Mouse (Mus musculus) retina, embryonic 14.5 days (tissue): ENCODE measurements around the gene Birc5.
A peak's percentile ranks its signal among the peaks of the same experiment; 100 is the strongest.

Experiments used
- DNase-seq: peaks from one replicate; pipeline ENCODE4 v3.0.0-alpha.2; 2015; ENCODE audit warnings: low spot score

The Birc5 gene

DNA sequence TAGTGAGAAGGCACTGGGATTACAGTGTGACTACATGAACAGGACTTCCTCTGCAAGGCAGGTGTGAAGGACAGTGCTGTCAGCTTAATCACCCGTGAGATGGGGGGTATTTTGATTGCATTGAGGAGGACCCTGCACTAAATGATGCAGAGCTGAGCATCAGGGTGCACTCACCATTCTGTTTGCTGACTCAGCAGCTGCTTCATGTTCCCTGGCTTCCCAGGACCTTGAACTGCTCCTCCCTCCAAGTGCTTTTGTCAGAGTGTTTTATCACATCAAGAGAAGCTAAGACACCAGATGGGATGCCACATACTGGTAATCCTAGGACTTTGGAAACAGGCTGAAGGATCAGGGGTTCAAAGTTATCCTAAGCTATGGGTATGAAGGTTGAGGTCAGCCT is 6.9 kb downstream of the Birc5 start:
- no peak for DNase-seq

DNA sequence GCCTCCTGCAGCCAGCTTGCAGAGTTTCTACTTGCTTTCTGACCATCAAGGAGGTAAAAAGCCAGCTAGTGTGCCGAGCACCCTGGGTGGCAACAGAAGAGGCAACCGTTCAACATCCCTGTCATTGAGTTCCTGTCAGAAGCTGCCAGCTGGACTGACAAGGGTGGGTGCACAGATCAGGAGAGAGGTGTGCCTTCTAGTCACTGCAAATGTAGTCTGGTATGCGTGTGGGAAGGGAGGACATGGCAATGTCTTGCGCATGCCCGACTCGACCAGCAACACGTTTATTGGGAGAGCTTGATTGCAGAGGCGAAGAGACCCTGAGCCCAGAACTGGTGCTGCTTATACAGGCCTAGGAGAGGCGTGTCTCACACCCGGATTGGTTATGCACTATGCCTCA is 8.4 kb downstream of the Birc5 start:
- no peak for DNase-seq

DNA sequence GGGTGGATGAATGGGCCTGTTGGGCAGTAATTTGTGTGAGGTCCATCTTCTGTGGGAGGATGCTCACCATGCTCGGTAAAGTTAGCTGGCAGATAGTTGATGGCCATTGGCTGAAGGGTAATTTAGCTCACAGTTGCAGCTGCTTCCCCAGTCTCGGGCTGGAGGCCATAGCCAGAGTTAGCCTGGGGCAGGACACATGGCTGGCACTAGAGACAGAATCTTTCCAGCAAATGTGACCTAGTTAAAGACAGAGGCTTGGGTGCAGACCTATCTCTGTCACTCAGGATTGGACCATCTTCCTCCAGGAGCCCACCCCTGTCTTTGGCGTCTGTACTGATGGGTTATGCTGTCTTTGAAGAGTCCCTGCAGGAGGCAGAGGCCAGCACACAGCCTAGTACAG is 9.3 kb downstream of the Birc5 start:
- DNase-seq, result no peak

DNA sequence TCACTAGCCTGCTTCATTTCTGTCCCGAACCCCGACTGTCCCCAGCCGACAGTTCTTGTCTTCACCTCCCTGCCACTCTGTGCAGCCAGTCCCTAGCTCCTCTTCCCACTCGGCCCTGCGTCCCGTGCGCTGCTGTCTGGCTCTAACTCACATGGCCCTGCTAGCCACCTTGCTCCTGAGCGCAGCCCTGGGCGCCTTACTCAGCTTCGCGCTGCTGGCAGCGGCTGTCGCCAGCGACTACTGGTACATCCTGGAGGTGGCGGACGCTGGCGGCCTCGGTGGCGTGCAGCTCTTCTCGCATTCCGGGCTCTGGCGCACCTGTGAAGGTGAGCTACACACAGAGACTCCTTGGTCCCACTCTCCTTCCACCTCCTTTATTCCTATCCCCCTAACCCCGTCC is 11.6 kb downstream of the Birc5 start, which contains the start of gene Tmem235:
TSS of gene Tmem235 (plus strand) at position 152 of the 400 bp plus-strand sequence.
- peak; percentile 36 for DNase-seq

DNA sequence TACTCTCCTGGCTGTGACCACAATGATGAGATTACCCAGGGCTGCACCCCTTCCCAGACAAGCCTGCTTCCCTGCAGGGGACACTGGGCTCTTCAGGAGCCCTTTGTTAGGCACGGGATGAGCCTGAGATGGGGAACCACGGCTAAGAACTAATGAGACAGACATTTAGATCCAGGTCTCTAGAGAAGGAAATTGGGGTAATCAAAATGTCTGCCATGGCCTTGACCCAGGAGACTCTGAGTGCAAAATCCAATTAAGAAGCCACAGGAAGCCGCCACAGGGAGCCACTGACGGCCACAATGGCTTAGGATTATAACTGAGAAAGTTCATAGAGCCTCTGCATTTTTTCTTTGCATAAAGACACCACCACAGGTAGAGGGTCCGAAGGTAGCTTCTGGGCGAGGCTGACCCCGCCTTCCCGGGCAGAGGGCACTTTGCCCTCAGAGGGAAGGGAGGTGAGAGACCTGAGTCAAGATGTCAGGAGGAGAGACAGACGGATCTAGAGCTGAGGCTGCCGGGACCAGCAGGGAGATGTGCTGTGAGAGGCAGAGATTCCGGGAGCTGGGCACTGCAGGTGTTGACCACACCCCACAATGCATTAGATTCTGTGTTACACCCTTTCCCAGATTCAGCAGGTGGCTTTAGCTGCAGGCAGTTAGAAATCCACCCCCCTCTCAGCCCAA is 14.3 kb downstream of the Birc5 start:
- peak; percentile 46 for DNase-seq

DNA sequence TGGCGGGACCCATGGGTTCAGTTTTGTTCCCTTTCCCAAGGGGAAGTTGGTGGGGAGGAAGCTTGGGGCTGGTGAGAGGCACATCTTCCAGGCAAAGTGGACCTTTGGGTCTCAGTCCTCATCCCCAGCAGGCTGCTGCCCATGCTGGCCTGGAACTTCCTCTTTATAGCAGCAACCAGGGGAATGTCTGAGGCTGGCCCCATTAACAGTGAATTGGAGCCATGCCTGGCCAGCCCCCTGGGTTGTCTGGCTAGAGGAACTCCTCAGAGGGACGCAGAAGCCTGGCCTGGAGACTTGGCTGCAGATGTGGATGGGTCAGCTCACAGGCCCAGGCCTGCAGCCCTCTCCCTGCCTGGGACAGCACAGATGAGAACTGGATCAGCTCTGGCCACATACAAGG is 15.8 kb downstream of the Birc5 start:
- DNase-seq, result no peak

DNA sequence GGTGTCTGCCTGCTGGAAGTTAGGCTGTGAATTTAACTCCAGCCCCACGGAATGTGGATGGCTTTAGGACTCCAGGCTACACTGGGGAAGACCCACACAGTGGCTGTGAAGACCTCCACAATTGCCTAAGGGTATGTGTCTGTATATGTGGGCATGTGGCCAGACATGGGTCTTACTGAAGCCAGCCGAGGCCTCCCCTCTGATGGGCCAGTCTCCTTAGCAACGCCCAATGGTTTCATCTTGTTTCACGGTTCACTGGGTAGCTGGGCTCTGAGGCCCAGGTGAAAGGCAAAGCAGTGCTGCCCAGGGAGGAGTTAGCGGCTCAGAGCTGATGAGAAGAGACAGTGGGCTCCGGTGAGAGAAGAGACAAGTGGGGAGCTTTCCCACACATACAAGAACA is 16.9 kb downstream of the Birc5 start:
- peak; percentile 87 for DNase-seq

DNA sequence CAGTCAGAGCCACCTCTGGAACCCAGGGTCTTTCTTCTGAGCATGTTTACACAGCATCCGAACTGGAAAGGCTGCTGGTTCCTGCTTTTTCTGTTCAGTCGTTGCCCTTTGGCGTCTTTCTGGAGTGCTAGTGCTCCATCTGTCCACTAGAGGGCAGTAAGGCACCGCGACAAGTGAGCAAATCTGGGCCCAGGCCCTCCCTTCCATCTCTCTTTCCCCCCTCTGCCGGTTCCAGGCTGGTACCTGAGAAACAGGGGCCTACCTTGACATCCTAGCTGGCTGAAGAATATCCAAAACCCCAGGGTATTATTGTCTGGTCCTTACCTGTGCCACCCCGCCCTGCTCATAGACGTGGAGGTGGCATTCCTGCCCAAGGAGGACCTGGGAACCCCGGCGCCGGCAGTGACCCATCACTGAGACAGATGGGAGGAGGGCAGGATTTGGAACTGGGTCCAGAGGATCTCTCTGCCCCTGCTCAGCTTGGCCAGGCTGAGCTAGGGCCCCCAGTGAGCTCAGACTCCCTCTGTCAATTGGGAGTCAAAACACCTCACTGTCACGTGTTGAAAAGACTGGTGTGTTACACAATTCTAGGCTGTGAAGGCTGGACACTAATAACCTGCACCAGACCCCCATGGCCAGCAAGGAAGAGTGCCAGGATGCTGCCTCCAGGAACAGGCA is 21.8 kb downstream of the Birc5 start:
- peak; percentile 92 for DNase-seq

DNA sequence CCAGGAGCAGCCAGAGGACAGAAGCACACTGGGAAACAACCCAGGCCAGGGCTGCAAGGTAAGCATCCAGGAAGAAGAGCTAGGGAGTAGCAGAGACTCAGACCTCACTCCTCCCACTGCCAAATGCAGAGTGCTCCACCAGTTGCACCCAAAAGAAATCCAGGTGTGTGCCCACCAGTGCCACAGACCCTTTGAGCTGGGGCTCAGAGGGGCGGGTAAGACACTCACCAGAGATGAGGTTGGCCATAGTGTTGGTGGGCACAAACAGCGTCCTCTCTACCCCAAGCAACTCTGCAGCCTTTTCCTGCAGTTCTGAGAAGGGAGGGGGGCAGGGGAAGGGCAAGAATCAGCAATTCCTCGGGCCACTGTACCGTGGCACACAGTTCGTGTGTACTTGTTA is 22.3 kb downstream of the Birc5 start:
- no peak for DNase-seq

DNA sequence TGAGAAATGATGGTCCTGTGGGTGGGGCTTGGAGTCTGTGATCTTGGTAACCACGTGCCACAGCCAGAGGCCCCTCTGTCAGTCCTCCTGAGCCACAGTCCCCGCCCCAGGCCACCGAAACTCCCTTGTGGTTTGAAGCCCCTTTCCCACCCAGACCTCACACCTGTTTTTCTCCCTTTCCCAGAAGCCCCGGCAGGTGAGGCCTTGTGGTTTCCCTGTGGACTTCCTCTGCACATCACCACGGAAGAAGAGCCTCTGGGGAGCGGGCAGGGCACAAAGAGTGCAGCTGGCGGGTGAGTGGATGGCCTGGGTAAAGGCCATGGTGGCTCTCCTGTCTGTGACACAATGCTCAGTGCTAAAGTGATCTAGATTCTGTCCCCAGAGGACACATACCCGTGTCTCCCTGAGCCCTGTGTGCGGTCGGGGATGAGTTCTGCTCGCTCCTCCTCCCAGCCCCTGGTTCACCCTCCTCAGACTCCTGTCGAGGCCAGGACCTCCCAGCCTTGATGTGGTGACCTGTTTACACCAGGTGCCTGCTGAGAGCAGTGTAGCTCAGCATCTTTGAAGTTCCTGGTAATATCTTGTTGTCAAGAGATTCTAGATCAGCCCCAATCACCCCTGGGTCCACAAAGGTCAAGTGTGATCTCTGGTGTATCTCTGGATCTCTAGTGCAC is 23.0 kb downstream of the Birc5 start:
- no peak for DNase-seq

DNA sequence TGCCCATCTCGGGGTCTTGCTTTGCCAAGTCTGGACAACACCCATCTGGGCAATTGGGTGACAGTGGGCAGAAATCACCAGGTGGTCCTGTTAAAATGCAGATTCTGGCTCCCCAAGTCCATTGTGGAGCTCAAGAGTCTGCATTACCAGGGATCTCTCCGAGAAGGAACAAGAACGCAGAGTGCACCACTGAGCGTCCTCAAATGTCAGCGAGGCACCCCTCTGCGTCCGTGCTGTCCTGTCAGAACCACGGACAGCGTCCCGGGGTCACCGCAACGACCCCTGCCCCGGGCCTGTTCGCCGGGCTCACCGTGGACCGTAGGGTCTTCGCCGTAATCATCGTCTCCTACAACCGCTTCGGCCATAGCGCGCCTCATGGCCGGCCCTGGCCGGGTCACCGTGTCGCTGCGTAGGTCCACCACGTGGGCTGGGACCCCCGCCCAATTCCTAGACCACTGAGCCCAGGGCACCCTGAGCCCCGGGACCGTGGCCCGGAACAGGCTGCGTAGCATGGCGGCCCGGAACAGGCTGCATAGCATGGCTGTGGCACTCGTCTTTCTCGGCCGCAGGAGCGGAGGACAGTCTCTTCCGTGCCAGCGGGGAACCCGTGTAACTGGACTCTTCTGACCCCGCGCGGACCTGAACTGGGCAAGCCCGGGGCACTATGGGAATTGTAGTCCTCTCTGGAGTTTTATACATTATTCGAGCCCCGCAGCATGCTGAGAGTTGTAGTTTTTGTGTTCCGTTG is 24.0 kb downstream of the Birc5 start, which contains the start of gene Tha1:
TSS of gene Tha1 (minus strand) at position 621 of the 748 bp plus-strand sequence.
- DNase-seq, result peak; percentile 85

DNA sequence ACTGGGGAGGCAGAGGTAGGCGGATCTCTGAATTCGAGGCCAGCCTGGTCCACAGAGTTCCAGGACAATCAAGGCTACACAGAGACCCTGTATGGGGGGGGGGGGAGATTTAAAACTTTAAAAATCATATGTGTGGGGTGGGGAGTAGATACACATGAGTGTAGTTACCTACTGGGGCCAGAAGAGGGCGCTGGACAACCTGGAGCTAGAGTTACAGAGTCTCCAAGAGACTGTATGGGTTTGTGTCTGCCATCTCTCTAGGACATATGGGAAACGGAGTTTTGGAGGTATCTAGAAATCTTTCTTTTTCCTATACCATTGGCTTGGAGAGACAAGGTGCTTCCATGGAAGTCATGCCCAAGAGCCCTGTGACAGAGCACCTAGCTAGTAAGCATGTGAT is 25.4 kb downstream of the Birc5 start:
- no peak for DNase-seq

DNA sequence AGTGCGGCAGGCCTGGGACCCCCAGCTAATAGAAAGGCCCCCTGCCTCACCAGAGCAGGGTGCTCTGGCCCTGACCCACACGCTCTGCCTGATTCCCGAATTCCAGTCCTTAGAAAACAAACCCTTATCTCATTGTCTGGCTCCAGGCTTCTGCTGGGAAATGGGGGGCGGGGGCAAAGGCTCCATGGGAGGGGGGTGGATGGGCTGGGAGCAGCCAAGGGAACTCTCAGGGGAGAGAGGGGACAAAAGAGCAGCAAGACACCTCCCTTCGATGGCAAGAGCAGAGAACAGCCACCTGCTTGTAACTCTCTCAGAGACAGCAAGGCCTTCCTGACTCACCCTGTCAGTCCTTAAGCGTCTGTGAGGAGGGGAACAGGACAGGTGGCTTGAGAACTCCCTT is 26.6 kb downstream of the Birc5 start:
- DNase-seq, result no peak

DNA sequence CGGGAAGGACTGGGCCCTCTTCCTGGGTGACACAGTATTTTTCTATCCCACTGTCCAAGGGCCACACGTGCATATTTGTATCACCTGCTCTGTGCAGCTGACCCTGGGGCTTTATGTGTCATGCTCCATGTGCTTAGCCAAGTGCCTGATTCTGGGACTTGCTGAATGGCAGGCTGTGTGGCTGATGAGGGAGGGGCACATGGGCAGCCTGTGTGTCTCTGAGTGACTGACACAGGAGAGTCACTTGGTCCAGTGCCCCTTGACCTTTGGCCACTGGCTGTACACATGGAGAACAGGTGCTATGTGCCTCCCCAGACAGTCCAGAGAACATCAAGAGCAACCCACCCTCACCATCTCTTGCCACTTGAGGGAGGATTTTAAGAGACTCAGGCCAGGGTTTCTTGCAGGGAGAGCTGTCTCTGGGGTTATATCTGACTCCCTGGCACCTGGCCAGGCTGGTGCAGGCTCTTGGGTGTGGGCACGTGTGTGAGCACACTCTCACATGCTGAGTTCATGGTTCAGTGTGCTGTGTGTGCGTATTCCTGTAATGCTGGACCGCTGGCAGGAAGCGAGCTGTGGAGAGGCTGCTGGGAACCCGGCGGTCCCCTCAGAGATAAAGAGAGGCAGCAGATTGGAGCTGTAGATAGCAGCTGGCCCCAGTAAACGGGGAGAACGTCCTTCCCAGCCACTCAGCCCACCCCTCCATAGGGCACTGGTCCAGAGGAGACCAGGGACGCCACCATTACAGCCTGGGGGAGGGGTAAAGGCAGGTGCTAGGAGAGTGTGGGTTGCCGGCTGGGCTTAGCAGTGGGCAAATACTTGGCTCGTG is 29.1 kb downstream of the Birc5 start:
- no peak for DNase-seq

DNA sequence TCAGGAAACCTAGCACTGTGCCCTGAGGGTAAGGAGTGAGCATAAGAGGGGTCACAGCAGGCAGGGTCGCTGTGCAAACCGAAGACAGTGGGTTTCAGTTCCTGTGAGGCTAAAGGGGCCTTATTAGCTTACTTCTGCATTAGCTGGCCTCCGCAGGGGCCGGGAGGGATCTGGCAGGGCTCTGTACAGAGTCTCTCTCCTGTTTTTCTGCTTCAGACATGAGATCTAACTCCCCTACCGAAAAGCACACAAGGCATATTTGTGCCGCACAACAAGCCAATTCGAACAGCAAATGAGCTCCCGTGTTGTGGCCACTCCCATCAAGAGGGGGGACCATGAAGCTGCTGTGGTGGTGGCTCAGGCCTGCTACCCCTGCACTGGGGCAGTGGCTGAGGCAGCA is 29.8 kb downstream of the Birc5 start:
- DNase-seq, result no peak

DNA sequence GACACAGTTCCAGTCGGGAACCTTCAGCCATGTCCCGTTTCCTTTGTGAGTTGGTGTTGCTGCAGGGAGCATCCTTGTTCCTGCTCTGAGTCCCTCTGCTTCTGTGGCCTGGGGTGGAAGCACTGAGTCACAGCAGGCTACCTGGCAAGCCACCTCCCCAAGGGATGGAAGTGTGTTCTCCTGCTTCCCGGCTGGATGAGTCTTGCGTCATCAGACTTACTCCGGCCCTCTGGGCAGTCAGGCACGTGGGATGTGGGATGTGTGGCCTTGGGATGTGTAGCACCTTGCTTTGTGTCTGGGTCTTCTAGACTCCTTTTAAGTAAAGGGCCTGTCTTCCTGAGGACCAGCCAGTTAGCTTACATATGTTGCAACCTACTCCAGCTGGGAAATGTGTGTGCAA is 30.6 kb downstream of the Birc5 start:
- DNase-seq, result no peak

DNA sequence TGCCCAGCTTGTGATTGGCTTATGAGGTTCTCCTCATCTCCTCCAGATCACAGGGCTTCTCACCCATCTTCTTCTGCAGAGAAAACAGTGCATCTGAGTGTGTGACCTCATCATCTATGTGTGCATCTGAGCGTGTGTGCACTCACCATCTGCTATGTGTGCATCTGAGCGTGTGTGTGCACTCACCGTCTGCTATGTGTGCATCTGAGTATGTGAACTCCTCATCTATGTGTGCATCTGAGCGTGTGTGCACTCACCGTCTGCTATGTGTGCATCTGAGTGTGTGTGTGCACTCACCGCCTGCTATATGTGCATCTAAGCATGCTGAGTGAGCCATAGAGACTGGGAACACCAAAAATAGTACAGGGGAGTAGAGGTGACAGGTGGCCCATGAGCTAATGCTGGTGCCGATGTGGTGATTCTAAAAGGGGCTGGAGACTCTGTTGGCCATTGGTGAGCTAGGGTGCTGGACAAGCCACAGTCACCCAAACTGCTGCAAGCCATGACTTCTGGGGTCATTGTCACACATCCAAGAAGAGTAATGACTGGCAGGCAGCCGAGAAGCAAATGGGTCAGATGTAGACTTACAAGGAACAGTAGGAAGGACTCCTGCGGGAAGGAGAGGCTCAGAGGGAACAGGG is 31.4 kb downstream of the Birc5 start:
- DNase-seq, result no peak

DNA sequence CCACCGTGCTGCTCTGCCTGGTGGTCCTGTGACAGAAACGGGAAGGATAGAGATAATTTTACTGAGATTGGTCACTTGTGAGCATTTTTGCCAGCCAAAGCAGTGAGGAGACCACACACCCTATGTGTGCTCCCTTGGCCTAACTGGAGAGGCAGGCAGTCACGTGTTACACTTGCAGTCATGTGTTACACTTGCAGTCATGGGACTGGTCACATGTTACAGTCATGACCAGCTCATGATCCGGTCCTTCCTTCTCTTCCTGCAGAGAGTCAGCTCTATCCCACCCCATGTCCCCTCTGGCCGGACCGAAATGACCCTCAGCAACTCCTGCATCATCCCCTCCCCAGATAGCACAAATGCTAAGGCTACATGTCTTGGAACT is 31.9 kb downstream of the Birc5 start:
- DNase-seq, result no peak

DNA sequence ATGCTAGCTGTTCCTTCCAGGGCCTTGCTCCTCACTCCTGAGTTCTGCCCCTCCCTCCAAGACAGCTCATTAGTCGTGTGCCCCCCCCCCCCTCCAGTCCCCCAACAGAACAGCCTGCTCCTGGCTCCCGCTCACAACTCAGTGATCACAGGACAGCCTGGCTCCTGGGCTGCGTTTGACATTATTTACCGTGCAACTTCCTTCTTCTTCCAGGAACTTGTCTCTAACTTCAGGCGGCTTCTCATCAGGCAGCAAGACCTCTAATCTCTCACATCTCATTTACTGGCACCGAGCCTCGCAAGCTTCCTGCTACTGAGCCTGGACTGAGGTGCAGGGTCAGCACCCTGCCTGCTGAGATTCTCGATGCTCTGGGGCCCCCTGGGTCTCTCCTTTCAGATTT is 32.7 kb downstream of the Birc5 start:
- peak; percentile 11 for DNase-seq

DNA sequence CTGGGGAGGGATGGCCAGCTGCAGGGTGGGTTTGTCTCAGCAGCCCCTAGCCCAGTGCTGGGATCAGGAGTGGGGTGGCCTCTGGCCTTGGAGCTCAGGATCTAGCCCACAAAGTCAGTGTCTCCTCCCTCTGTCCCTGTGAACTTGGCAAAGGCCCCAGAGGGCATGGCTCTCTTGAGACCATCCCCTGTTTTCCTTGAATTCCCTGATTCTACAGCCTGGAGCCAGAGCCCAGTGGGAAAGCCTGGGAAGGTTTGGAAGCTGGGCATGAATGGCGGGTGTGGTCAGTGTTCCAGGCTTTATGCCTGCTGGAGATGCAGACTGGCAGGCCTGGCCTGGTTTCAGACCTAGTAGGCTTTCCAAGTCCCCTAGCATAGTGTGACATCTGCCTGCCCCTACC is 33.2 kb downstream of the Birc5 start:
- no peak for DNase-seq

DNA sequence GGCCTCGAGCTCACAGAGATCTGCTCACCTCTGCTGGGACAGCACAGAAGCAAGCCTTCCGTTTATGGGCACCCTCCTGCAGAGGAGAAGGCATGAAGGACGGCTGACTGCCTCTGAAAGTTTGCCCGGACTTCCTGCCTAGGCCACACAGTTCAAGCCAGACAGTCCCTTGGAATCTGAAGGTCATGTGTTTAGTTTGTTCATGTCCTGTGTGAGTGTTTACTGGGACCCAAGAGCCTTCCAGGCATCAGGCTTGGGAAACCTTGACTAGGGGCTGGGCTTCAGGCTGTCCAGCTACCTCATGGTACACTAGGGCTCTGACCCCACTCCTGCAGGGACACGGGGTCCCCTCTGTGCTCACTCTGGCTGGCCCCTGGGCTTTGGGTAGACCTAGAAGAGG is 36.9 kb downstream of the Birc5 start:
- no peak for DNase-seq
